Mouse (Mus musculus) frontal cortex, postnatal 25 days (tissue): ENCODE data around the gene Kansl2.
A peak's percentile ranks its signal among the peaks of the same experiment; 100 is the strongest.
"Not testable (repeated sequence)": the region's sequence is repeated elsewhere in the genome, so short reads cannot be mapped to it uniquely, and the experiment has no call there.

Experiments used
- DNase-seq, 2 experiments: peaks; one replicate each; pipeline ENCODE4 v3.0.0; 2022; ENCODE audit warnings: low spot score in 2 of 2

Kansl2 gene

GRCm38 (mm10) chr15:98536828-98537510 is 2.9 kb upstream of the Kansl2 start:
- DNase-seq = no peak

- DNase-seq = no peak
Observed at GRCm38 (mm10) chr15:98535921-98536320, 1.9 kb upstream of the Kansl2 start.

- no peak for DNase-seq
Observed at GRCm38 (mm10) chr15:98533035-98533531, 981 bp downstream of the Kansl2 start.

- DNase-seq = no peak
Observed at GRCm38 (mm10) chr15:98532281-98532680, 1.8 kb downstream of the Kansl2 start.

- no peak for DNase-seq
Observed at GRCm38 (mm10) chr15:98528066-98528563, 5.9 kb downstream of the Kansl2 start.

GRCm38 (mm10) chr15:98527056-98527771 is 6.8 kb downstream of the Kansl2 start:
- no peak for DNase-seq

GRCm38 (mm10) chr15:98526057-98526456 is 8.0 kb downstream of the Kansl2 start:
- DNase-seq = no peak

- no peak for DNase-seq
Observed at GRCm38 (mm10) chr15:98521245-98521644, 12.8 kb downstream of the Kansl2 start.

- DNase-seq = peak; percentile 28 to 33
Observed at GRCm38 (mm10) chr15:98517380-98518355, 16.4 kb downstream of the Kansl2 start.

GRCm38 (mm10) chr15:98514845-98515244 is 19.2 kb downstream of the Kansl2 start:
- not testable (repeated sequence) for DNase-seq

GRCm38 (mm10) chr15:98514146-98514545 is 19.9 kb downstream of the Kansl2 start:
- DNase-seq = no peak

GRCm38 (mm10) chr15:98513676-98514075 is 20.4 kb downstream of the Kansl2 start:
- not testable (repeated sequence) for DNase-seq

- DNase-seq = no peak
Observed at GRCm38 (mm10) chr15:98512799-98513321, 21.2 kb downstream of the Kansl2 start.

- no peak for DNase-seq
Observed at GRCm38 (mm10) chr15:98512232-98512631, 21.8 kb downstream of the Kansl2 start.

- DNase-seq = no peak
Observed at GRCm38 (mm10) chr15:98511386-98511928, 22.6 kb downstream of the Kansl2 start.

GRCm38 (mm10) chr15:98510438-98511385 is 23.4 kb downstream of the Kansl2 start:
- peak; percentile 59 to 64 for DNase-seq

- DNase-seq = no peak
Observed at GRCm38 (mm10) chr15:98509387-98509786, 24.7 kb downstream of the Kansl2 start.

GRCm38 (mm10) chr15:98507321-98507720 is 26.7 kb downstream of the Kansl2 start:
- DNase-seq = no peak

- DNase-seq = no peak
Observed at GRCm38 (mm10) chr15:98506253-98506957, 27.7 kb downstream of the Kansl2 start.
